14 mouse cellular contexts compared by ENCODE assay signal in genomic region chr3:58961166-58961565, GRCm38 (mm10). TPM values are rescaled to one million over a fixed set of nuclear protein-coding genes. Genes with fewer than 3 reads are reported as not detected.
A peak's percentile ranks its signal among the peaks of the same experiment; 100 is the strongest.
DNase-seq lines count a peak whose midpoint lies in the region.
"Had no signal": no experiment of that assay in that cellular context is flagged by ENCODE, and none has a peak within 500 bp of the region (broad histone marks: within the 10 kb centered on the region; RNA-seq: fewer than 3 reads in every experiment).

No protein-coding gene starts in this region.

- intact Hi-C loops in left cerebral cortex, postnatal 14 days (cut with DNase I), result no loop called here

- DNase-seq in ES-CJ7 (ENCODE audit: low read depth, low spot score), result peak; percentile 23
- peak; percentile 83 for DNase-seq in R1 (ENCODE audit: low read depth, low spot score)
- DNase-seq in left cerebral cortex, postnatal 14 days (ENCODE audit: low spot score in 2 of 2), result no peak
- no peak for DNase-seq in cerebellum, adult 8-10 months
- no peak for DNase-seq in embryo, embryonic 11 days
- DNase-seq: adrenal gland, adult 8-10 months; adrenal gland, postnatal 14 days; adrenal gland, postnatal 36 days; cerebellum, adult 11-12 months; cerebellum, adult 2 months; cerebellum, adult 9-11 months; cerebellum, postnatal 14 days; cerebellum, postnatal 36 days; forebrain, postnatal 0 days had no signal

RNA-seq across cellular contexts. Expression of gene Med12l, which starts 44.5 kb away (rescaled TPM):
- 10 to 100 TPM; 32.4 to 33.0 TPM for total RNA-seq in left cerebral cortex, postnatal 14 days (2021)

Comparison
In these comparisons a context has a peak if more than half of its experiments do, and no peak if none do; other contexts are left out.
1. DNase-seq: peak in ES-CJ7 (single experiment) and R1 (single experiment); none in left cerebral cortex, postnatal 14 days (0 of 2), cerebellum, adult 8-10 months (single experiment) and embryo, embryonic 11 days (single experiment).